ENCODE assay signal across 15 mouse cellular contexts in genomic region chr2:30577010-30577409, GRCm38 (mm10). TPM values are rescaled to one million over a fixed set of nuclear protein-coding genes. Genes with fewer than 3 reads are reported as not detected.
"Had no signal": no experiment of that assay in that cellular context is flagged by ENCODE, and none has a peak within 500 bp of the region (broad histone marks: within the 10 kb centered on the region; RNA-seq: fewer than 3 reads in every experiment).

No protein-coding gene starts in this region.

- ATAC-seq: liver, embryonic 12.5 days; midbrain, embryonic 16.5 days had no signal

- H3K9ac ChIP-seq: limb, embryonic 15.5 days; liver, embryonic 12.5 days; lung, embryonic 15.5 days; midbrain, embryonic 12.5 days had no signal

- H3K4me1 ChIP-seq: limb, embryonic 15.5 days; liver, embryonic 12.5 days; lung, embryonic 15.5 days; midbrain, embryonic 12.5 days had no signal

- H3K27ac ChIP-seq: limb, embryonic 15.5 days; liver, embryonic 12.5 days; lung, embryonic 15.5 days; midbrain, embryonic 12.5 days; stomach, postnatal 0 days had no signal

- H3K36me3 ChIP-seq: limb, embryonic 15.5 days; liver, embryonic 12.5 days; lung, embryonic 15.5 days; midbrain, embryonic 12.5 days had no signal

- DNase-seq: kidney, adult 8-10 months; kidney, postnatal 25 days; layer of hippocampus, postnatal 36 days; lung, postnatal 14 days; right cerebral cortex, adult 18-20 months; right cerebral cortex, postnatal 25 days had no signal

- H3K4me3 ChIP-seq: limb, embryonic 15.5 days; liver, embryonic 12.5 days; lung, embryonic 15.5 days; midbrain, embryonic 12.5 days had no signal

- H3K27me3 ChIP-seq: limb, embryonic 15.5 days; liver, embryonic 12.5 days; lung, embryonic 15.5 days; midbrain, embryonic 12.5 days had no signal

- H3K9me3 ChIP-seq: limb, embryonic 15.5 days; lung, embryonic 15.5 days had no signal

RNA-seq across cellular contexts. Expression of gene Cstad, which starts 17.8 kb away (rescaled TPM):
- total RNA-seq: megakaryocyte-erythroid progenitor cell, adult 5-6 weeks had no signal
- polyA plus RNA-seq: liver, embryonic 16.5 days; small intestine, adult 2 months had no signal
